Mouse (Mus musculus) kidney, postnatal 4 days (tissue): Measurements from ENCODE around the gene Hdac9.
"Not testable (repeated sequence)": the region's sequence is repeated elsewhere in the genome, so short reads cannot be mapped to it uniquely, and the experiment has no call there.

Source experiments
- DNase-seq, 2 experiments: peaks; one replicate each; pipeline ENCODE4 v3.0.0; 2021; ENCODE audit warnings: mixed read lengths in 2 of 2

The Hdac9 gene

DNA sequence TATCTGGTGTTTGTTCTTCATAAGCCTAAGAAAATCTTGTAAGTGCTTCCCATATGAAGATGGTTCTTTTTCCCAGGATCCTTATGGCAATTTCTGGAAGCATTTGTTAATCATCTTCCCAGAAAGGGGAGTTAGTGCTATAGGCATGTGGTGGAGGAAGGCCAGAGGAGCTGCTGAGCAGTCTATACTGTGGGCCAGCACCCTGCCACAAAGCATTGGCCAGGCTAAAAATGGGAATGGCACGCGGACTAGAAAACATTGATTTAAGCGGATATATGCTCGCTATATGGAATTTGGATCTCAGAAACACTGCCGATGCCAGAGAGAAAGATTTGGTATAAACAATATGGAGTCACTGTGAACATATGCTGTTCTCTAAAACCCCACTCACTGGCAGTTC is 435.2 kb downstream of the Hdac9 start:
- no peak for DNase-seq

DNA sequence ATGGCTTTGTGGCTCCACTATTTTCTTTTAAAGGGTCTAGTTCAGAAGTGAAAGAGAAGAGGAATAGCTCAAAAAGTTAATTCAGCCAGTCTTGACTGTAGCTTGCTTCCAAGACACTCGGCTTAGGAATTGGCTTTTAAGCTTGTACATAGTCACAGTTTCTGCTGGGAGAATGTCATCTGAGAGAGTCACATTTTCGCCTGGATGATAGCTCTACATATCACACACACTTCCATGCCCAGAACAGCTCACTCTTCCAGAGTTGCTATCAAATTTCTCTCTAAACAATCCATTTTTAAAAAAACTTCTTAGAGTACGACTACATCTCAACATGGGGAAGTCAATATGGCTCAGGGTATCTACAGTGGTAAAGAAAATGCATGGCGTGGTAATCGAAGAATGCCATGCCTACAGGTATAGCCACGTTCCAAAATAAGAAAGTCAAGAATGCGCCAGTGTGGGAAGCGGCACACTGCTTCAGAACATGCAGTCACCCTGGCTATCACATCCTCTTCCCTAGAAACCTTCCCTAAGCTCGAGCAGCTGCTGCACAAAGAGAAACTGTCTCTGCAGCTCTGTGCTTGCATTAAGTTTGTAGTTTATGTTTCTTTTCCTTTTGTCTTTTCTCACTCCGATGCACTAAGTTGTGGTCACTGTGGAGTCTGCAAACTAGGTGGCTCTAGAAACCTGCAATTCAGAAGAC is 443.8 kb downstream of the Hdac9 start:
- DNase-seq, result no peak

DNA sequence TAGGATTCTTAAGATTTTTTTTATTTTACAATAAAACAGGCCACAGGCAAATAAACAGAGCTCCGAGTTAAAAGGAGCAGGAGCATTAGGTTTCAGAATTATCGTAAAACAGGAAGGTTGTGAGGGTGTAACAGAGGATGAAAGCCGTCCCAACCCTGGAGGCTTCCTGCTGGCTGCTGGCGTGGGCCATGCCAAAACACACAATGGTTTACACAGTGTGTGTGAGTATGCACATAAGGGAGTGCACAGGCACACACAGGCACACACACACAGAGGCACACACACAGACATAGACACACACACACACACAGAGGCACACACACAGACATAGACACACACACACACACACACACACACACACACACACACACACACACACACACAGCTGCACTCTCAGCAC is 444.4 kb downstream of the Hdac9 start:
- DNase-seq, result no peak

DNA sequence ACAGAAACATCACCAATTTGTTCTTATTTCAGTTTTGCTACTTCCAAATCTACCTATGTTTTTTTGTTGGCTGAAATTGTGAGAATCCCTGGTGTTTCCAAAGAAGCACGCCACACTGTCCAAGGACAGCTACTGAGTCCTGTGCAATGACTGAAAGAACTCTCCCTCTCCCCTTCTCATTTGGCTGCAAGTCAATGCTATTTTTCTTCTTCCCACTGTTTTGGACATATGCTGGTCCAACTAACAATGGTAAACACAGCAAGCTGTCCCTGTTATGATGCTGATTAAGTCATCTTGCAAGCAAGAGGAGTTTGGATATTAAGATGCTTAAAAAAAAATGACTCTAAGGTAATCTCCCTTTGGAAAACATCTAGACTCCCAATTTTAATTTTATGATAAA is 455.2 kb downstream of the Hdac9 start:
- DNase-seq, result no peak

DNA sequence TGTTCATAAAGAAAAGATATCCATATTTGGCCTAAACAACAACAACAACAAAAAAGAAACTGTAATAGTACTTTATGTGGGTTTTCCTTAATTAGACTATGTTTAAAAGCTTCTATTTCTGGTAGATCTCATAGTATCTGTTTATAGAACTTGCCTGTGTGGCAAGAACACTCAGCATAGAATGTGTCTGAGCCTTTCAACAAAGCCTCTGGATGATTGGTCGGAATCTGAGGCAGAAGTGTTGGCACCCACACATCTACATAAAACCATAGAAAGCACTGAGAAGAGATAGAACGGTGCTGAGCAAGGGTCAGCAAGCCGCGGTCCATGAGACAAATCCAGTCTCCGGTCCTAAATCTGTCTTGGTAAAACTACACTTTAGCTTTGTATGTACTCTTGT is 464.3 kb downstream of the Hdac9 start:
- no peak for DNase-seq

GRCm38 (mm10) chr12:34451198-34451597 is 465.7 kb downstream of the Hdac9 start:
- no peak for DNase-seq

GRCm38 (mm10) chr12:34444724-34445123 is 472.2 kb downstream of the Hdac9 start:
- not testable (repeated sequence) for DNase-seq

DNA sequence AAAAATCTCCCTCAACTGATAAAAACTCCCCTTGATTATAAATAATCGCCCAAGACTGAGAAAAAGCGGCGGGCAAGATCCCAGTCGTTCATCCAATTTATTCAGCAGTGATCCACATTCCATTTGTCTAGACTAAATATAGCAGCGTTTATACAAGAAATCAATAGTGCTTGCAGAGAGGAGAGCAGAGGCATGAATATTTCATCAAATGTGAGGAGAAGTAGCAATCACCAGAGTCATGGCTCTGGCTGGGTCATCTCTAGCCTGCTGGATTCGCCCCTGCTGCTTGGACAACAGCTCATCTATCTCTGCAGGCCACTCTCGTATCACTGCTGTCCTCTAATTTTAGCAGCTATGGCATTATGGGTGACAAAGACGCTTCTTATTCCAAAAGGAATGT is 476.0 kb downstream of the Hdac9 start:
- DNase-seq, result no peak

DNA sequence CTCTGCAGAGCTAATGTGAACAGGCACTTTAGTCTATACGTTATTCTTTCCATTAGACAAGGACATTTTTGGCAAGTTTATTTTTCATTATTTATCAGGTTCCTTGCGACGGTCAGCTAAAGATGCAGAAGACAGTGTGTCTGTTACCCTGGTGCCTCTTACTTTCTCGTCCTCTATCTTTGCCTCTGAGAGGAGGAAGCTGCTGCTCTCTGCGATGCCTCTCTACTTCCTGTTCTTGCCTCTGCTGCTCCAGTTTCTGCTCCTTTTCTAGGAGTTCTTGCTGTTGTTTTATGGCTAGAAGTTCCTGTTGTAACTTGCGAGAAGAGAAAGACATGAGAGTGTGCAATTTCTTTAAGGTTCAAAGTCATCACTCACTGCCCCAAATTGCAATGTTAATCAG is 484.0 kb downstream of the Hdac9 start:
- no peak for DNase-seq

DNA sequence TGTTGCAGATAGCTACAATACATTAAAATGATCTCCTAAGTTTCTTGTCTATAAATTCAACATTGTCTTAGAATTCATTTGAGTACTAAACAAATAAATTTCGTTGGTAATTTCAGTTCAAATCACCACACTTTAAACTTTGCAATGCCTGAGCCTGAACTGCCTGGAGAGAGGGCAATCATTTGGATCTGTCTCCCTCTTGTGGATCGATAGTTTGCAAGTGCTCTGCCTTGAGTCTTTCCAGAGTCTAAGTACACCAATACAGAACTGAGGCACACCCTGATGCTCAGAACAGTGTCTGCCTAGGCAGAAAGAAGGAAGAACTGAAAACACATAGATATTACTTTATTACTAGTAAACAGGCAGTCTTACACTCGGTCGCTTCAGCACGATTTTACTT is 484.4 kb downstream of the Hdac9 start:
- peak; percentile 17 to 22 for DNase-seq

- no peak for DNase-seq
Measured at GRCm38 (mm10) chr12:34431832-34432231, 485.1 kb downstream of the Hdac9 start.

- no peak for DNase-seq
Measured at GRCm38 (mm10) chr12:34425468-34425867, 491.4 kb downstream of the Hdac9 start.

DNA sequence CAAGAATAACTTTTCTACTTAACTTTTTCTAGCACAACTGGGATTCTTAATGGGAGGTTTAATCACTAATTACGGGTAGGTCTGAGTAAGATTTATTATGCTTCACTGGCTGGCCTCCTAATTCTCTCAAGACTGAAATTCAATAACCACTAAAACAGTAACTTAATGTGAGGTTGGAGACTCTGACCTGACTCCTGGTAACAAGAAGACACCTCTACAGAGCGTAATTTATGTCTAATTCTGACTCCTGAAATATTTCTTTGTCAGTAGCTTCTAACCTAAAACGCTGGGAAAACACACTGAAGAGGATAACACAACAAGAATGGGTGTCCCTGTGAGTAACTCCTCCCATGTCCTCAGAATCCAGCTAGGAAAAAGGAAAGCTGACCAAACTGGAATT is 508.8 kb downstream of the Hdac9 start:
- no peak for DNase-seq

DNA sequence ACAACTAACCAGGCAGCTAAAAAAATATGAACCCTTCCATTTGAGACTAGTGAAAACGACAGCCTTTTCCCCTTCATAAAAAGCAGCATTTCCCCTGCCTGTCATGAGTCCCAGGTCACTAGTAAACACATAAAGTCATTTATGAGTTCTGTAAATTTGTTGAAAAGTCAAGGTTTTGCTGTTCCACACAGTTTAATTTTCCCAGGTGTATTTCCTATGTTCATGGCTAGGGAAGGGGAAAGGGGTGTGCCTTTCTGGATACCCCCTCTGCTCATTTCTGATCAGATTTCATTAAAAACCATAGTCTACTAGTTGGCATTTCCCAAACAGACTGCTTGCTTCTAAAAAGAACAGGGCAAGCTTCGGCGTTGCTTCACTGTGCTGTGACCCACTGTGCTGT is 509.8 kb downstream of the Hdac9 start:
- no peak for DNase-seq

- DNase-seq, result no peak
Measured at GRCm38 (mm10) chr12:34402065-34402464, 514.8 kb downstream of the Hdac9 start.

- no peak for DNase-seq
Measured at GRCm38 (mm10) chr12:34398611-34399010, 518.3 kb downstream of the Hdac9 start.

DNA sequence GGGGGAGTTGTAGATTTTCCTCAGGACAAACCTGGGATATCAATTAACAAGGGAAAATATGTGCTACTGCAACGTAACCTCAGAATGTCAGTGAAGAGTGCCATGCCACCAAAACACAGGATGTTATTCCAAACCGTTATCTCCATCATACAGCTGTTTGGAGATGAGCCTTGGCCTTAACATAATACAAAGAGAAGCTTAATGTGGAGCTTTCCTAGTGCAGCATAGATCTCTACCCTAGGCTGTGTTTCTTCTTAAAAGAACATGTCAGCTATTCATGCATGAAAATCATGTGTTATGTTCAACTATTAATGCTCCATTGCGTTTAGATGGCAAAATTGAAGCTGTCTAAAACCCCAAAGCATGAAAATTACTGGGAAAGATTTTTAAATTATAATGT is 522.6 kb downstream of the Hdac9 start:
- DNase-seq, result no peak

DNA sequence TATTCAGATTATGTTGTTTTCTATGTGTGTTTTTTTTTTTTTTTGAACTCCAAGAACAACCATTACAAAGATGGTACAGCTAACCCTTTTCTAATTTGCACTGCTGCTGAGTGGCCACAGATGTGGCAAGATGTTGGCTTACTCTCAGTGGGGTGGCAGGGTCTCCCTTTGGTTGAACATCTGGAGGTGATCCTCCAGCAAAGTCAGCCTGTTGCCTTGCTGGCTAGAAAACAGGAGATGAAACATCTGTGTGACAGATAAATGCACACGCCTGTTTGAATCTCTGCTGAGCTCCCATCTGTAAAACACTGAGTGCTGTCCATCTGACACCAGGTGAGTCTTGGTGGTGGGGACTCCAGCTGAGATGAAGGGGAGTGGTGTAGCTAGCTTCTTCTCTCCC is 537.2 kb downstream of the Hdac9 start:
- no peak for DNase-seq

DNA sequence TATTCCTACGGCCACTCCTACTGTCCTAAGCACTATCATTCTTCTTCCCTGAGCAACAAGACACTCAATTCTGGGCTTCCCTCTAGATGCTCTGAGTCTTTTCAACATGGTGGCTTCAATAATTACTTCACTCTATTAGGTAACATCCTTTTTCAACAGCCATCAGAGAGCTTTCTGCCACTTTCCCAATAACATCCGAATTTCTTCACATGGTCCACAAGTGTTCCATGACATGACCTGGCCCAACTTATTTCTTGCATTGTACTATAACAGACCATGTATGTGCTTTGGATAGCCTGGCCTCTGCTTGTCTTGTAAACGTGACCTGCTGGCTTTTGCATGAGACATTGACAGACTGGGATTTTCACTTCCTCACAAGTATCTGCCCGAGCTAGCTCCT is 538.3 kb downstream of the Hdac9 start:
- no peak for DNase-seq

DNA sequence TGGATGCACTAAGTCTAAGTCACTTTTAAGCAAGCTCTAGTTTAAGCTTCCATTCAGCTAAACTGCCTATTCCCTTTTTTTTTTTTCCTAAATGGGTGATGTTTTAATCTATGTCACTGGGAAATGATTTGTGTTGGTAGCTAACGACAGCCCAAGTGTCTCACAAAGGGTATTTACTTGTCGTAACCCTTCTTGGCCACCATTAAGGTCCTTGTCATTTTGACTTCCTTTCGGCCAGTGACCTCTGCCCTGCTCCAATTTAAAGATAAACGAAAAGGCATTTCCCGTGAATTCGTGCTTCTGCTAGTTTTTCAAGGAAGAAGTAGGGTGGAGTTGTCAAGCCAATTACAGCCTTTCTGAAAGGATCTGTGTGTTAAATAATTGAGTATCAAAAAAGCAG is 565.0 kb downstream of the Hdac9 start:
- DNase-seq, result peak; percentile 15 to 36

DNA sequence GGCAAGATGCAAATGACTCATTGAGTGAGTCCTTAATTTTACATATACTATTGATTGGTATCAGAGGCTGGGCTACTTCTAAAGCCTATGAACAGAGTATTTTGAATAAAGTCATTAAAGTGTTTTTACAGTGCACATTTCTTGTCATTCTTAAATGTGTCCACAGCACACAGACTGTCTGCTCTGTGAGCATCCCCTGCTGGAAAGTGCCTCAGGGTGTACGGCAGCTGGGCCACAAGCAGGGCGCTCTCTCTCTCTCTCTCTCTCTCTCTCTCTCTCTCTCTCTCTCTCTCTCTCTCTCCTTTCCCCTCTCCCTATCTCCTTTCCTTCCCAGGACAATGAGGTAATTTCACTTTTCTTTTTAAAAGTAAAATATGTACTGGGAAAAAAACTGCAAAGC is 569.4 kb downstream of the Hdac9 start:
- no peak for DNase-seq

- no peak for DNase-seq
Measured at GRCm38 (mm10) chr12:34342761-34343160, 574.1 kb downstream of the Hdac9 start.

GRCm38 (mm10) chr12:34338886-34339285 is 578.0 kb downstream of the Hdac9 start:
- DNase-seq, result no peak

GRCm38 (mm10) chr12:34334455-34335084 is 582.3 kb downstream of the Hdac9 start:
- DNase-seq, result no peak

DNA sequence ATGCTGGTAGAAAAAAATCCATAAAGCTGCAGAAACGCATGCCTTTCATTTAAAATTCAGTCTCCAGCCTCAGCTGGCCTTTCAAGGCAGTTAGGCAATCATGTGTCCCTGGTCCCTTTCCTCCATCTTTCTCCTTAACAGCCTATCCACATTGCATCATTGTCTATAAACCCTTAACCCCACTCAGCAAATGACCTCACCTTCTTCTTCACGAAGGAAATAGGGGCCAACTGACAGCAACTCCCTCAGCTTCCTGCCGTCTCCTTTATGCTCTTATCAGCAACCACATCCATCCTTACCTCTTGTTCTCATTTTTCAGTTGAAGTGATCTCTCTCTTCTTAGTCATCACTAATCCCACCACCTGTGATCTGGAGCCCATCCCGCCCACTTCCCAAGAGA is 584.0 kb downstream of the Hdac9 start:
- DNase-seq, result no peak
